Mouse (Mus musculus) kidney, adult 2 months (tissue): ENCODE data around the gene Cap1. TPM values are rescaled to one million over a fixed set of nuclear protein-coding genes. Genes with fewer than 3 reads are reported as not detected.

Experiments
- DNase-seq: peaks from one replicate; pipeline ENCODE4 v3.0.0; 2021
- H3K27ac ChIP-seq: fragments of 200-500 bp; 2 replicates; pipeline ENCODE4 v1.5.1; 2012; ENCODE audit warnings: low read depth, low read length, control low read depth, inconsistent platforms; ENCODE audit not compliant: insufficient read depth
- H3K27me3 ChIP-seq: fragments of 200-500 bp; replicated peaks from 2 replicates; pipeline ENCODE4 v1.6.1; 2012; ENCODE audit warnings: mild to moderate bottlenecking, moderate library complexity, low read length, inconsistent platforms; ENCODE audit not compliant: control insufficient read depth, insufficient read depth
- H3K36me3 ChIP-seq: fragments of 200-500 bp; 2 replicates; pipeline ENCODE4 v1.6.1; 2012; ENCODE audit warnings: mild to moderate bottlenecking, moderate library complexity, low read length, inconsistent platforms; ENCODE audit not compliant: control insufficient read depth, insufficient read depth
- H3K4me1 ChIP-seq: fragments of 200-500 bp; 2 replicates; pipeline ENCODE4 v1.6.1; 2011; ENCODE audit warnings: low read length; ENCODE audit not compliant: control insufficient read depth, insufficient read depth
- H3K4me3 ChIP-seq: fragments of 200-500 bp; 2 replicates; pipeline ENCODE4 v1.5.1; 2011; ENCODE audit warnings: mild to moderate bottlenecking, low read depth, low read length, control low read depth; ENCODE audit not compliant: insufficient read depth
- CTCF ChIP-seq: fragments of 200-500 bp; conservative IDR thresholded peaks from 2 replicates; pipeline ENCODE4 v1.5.1; 2011; ENCODE audit warnings: low read depth, mild to moderate bottlenecking, control low read depth, low read length, moderate library complexity, mixed read lengths; ENCODE audit not compliant: insufficient read depth, insufficient read length
- POLR2A ChIP-seq: fragments of 200-500 bp; IDR thresholded peaks from one replicate; pipeline ENCODE4 v1.6.1; 2011; ENCODE audit warnings: low read depth, low read length, control low read depth
- WGBS: fragments of 180-500 bp; shearing (Covaris S2); methylation state at CpG from one replicate; pipeline ENCODE4 v1.1.7; 2018; 5-methylcytosine and 5-hydroxymethylcytosine counted together
- polyA plus RNA-seq: library from polyadenylated mRNA; depleted of rRNA; stranded (reverse); fragments of >200 nt; gene quantifications from 2 replicates; pipeline ENCODE4 v1.2.3, GENCODE M21; 2012

The Cap1 gene
- polyA plus RNA-seq, 1 experiment, result 101 TPM

GRCm38 (mm10) chr4:122922841-122923240 is 37.0 kb upstream of the Cap1 start:
- DNase-seq, result peak; percentile 49
- TF ChIP-seq POLR2A (no peak), CTCF (no peak)
- Histone ChIP-seq H3K4me3 (no peak overlapping the region), H3K4me1 (peaks cover 11% of the 10 kb centered on the region; the same call in 1 of the 2 replicates), H3K36me3 (no peaks in the 10 kb centered on the region), H3K27ac (peak overlapping the region; percentile 72), H3K27me3 (no peaks in the 10 kb centered on the region)
- 20% methylated on average over 1 of the region's 1 CpGs for WGBS

GRCm38 (mm10) chr4:122915985-122916384 is 30.1 kb upstream of the Cap1 start:
- DNase-seq, result no peak
- Histone ChIP-seq H3K36me3 (no peaks in the 10 kb centered on the region), H3K4me1 (no peaks in the 10 kb centered on the region), H3K27me3 (no peaks in the 10 kb centered on the region), H3K4me3 (no peak overlapping the region), H3K27ac (no peak overlapping the region)
- TF ChIP-seq CTCF (no peak), POLR2A (no peak)
- 84% methylated on average over 4 of the region's 4 CpGs for WGBS

GRCm38 (mm10) chr4:122914186-122914585 is 28.3 kb upstream of the Cap1 start:
- Histone ChIP-seq H3K4me1 (no peaks in the 10 kb centered on the region), H3K4me3 (no peak overlapping the region), H3K36me3 (no peaks in the 10 kb centered on the region), H3K27me3 (no peaks in the 10 kb centered on the region), H3K27ac (no peak overlapping the region)
- 75% methylated on average over 7 of the region's 7 CpGs for WGBS
- DNase-seq, result no peak
- TF ChIP-seq POLR2A, result no peak
- no peak for TF ChIP-seq CTCF

GRCm38 (mm10) chr4:122912613-122913012 is 26.8 kb upstream of the Cap1 start:
- DNase-seq, result no peak
- Histone ChIP-seq H3K4me3 (no peak overlapping the region), H3K4me1 (no peaks in the 10 kb centered on the region), H3K27me3 (no peaks in the 10 kb centered on the region), H3K27ac (no peak overlapping the region), H3K36me3 (no peaks in the 10 kb centered on the region)
- TF ChIP-seq CTCF (peak; percentile 55), POLR2A (no peak)
- WGBS, result 77% methylated on average over 5 of the region's 5 CpGs

GRCm38 (mm10) chr4:122910577-122910976 is 24.7 kb upstream of the Cap1 start:
- no peak overlapping the region for H3K4me3 ChIP-seq
- DNase-seq, result peak; percentile 20
- H3K27me3 ChIP-seq, result no peaks in the 10 kb centered on the region
- no peak overlapping the region for H3K27ac ChIP-seq
- no peaks in the 10 kb centered on the region for H3K4me1 ChIP-seq
- no peaks in the 10 kb centered on the region for H3K36me3 ChIP-seq
- 51% methylated on average over 6 of the region's 6 CpGs for WGBS
- no peak for TF ChIP-seq POLR2A
- peak; percentile 59 for TF ChIP-seq CTCF

GRCm38 (mm10) chr4:122909572-122910189 is 23.8 kb upstream of the Cap1 start:
- Histone ChIP-seq H3K27me3 (no peaks in the 10 kb centered on the region), H3K4me3 (no peak overlapping the region), H3K36me3 (no peaks in the 10 kb centered on the region), H3K27ac (no peak overlapping the region), H3K4me1 (no peaks in the 10 kb centered on the region)
- 47% methylated on average over 12 of the region's 12 CpGs for WGBS
- no peak for TF ChIP-seq CTCF
- TF ChIP-seq POLR2A, result no peak
- no peak for DNase-seq

- H3K27ac ChIP-seq, result no peak overlapping the region
- no peaks in the 10 kb centered on the region for H3K27me3 ChIP-seq
- no peaks in the 10 kb centered on the region for H3K36me3 ChIP-seq
- WGBS, result 67% methylated on average over 10 of the region's 10 CpGs
- no peak for DNase-seq
- H3K4me1 ChIP-seq, result no peaks in the 10 kb centered on the region
- H3K4me3 ChIP-seq, result no peak overlapping the region
- no peak for TF ChIP-seq POLR2A
- TF ChIP-seq CTCF, result no peak
Measured at GRCm38 (mm10) chr4:122905359-122905758, 19.5 kb upstream of the Cap1 start.

GRCm38 (mm10) chr4:122903709-122904108 is 17.9 kb upstream of the Cap1 start:
- peak; percentile 25 for DNase-seq
- WGBS, result 83% methylated on average over 3 of the region's 3 CpGs
- TF ChIP-seq CTCF (no peak), POLR2A (no peak)
- no peaks in the 10 kb centered on the region for H3K4me1 ChIP-seq
- no peak overlapping the region for H3K27ac ChIP-seq
- no peaks in the 10 kb centered on the region for H3K27me3 ChIP-seq
- no peak overlapping the region for H3K4me3 ChIP-seq
- H3K36me3 ChIP-seq, result no peaks in the 10 kb centered on the region
